Mouse (Mus musculus) liver, embryonic 14.5 days (tissue): ENCODE data around the gene Fastkd5. TPM values are rescaled to one million over a fixed set of nuclear protein-coding genes. Genes with fewer than 3 reads are reported as not detected.
A peak's percentile ranks its signal among the peaks of the same experiment; 100 is the strongest.

Experiments used
- ATAC-seq: fragments of 200-750 bp; cut with Nextera tagmentation; 2 replicates; pipeline ENCODE4 v1.8.0; 2017; ENCODE audit warnings: moderate number of reproducible peaks, mild to moderate bottlenecking, moderate library complexity; ENCODE audit not compliant: insufficient read depth
- DNase-seq, 3 experiments: peaks; one replicate each; pipeline ENCODE4 v3.0.0-alpha.2; 2012 to 2013; ENCODE audit warnings: low read depth in 3 of 3, low spot score in 3 of 3
- H3K27ac ChIP-seq: fragments of 300-500 bp; sonication (generic); 2 replicates; pipeline ENCODE4 v1.5.1; 2014; ENCODE audit warnings: moderate library complexity, mild to moderate bottlenecking, control low read depth, inconsistent platforms
- H3K27me3 ChIP-seq: fragments of 300-500 bp; sonication (generic); 2 replicates; pipeline ENCODE4 v1.6.1; 2014; ENCODE audit warnings: mild to moderate bottlenecking, low read length, moderate library complexity; ENCODE audit not compliant: control insufficient read depth, insufficient read depth
- H3K36me3 ChIP-seq: fragments of 300-500 bp; sonication (generic); replicated peaks from 2 replicates; pipeline ENCODE4 v1.6.1; 2014; ENCODE audit warnings: low read depth; ENCODE audit not compliant: control insufficient read depth, insufficient read depth
- H3K4me1 ChIP-seq, 2 experiments: fragments of 200-500 bp in 1 of 2; fragments of 300-500 bp in 1 of 2; sonication (generic) in 1 of 2; replicated peaks; 2 replicates each; pipeline ENCODE4 v1.6.1; 2012 to 2014; ENCODE audit warnings: antibody characterized with exemption in 1 of 2, inconsistent platforms in 1 of 2, low read length in 1 of 2; ENCODE audit not compliant: control insufficient read depth in 2 of 2, insufficient read depth in 2 of 2
- H3K4me2 ChIP-seq: fragments of 300-500 bp; sonication (generic); 2 replicates; pipeline ENCODE4 v1.6.1; 2014; ENCODE audit warnings: low read depth, mild to moderate bottlenecking, control low read depth, moderate library complexity
- H3K4me3 ChIP-seq, 2 experiments: fragments of 200-500 bp in 1 of 2; fragments of 300-500 bp in 1 of 2; sonication (generic) in 1 of 2; 2 replicates each; pipeline ENCODE4 v1.5.1; 2012 to 2014; ENCODE audit warnings: low read depth in 2 of 2, low read length in 2 of 2, mild to moderate bottlenecking in 2 of 2, control low read depth in 1 of 2, inconsistent platforms in 1 of 2, moderate library complexity in 1 of 2; ENCODE audit not compliant: insufficient read depth in 1 of 2
- H3K9ac ChIP-seq: fragments of 300-500 bp; sonication (generic); replicated peaks from 2 replicates; pipeline ENCODE4 v1.6.1; 2014; ENCODE audit warnings: mild to moderate bottlenecking, control low read depth, moderate library complexity
- H3K9me3 ChIP-seq: fragments of 300-500 bp; sonication (generic); 2 replicates; pipeline ENCODE4 v1.6.1; 2016; ENCODE audit warnings: low read length, mixed read lengths; ENCODE audit not compliant: control insufficient read depth
- CTCF ChIP-seq: IDR thresholded peaks from 2 replicates; pipeline ENCODE4 v1.5.1; 2016; ENCODE audit warnings: antibody characterized with exemption, low read depth, control low read depth
- EP300 ChIP-seq: IDR thresholded peaks from 2 replicates; pipeline ENCODE4 v1.6.1; 2016; ENCODE audit warnings: antibody characterized with exemption, low read depth
- WGBS: fragments of 180-500 bp; shearing (Covaris S2); extraction: QIAGEN DNeasy Blood & Tissue Kit; methylation state at CpG from one replicate; pipeline ENCODE4 v1.1.7; 2014; ENCODE audit not compliant: insufficient replicate concordance; 5-methylcytosine and 5-hydroxymethylcytosine counted together
- polyA plus RNA-seq, 2 experiments: library from polyadenylated mRNA; depleted of rRNA in 1 of 2; stranded (reverse) in 1 of 2; unstranded in 1 of 2; fragments of >200 nt; fragmentation: Nextera tagmentation in 1 of 2; extraction: Ambion mirVana in 1 of 2; gene quantifications; 2 replicates each; pipeline versions ENCODE4 v1.2.1 to v1.2.3; 2012 to 2014

The Fastkd5 gene
- polyA plus RNA-seq, 2 experiments: 3.6 to 11.9 TPM

DNA sequence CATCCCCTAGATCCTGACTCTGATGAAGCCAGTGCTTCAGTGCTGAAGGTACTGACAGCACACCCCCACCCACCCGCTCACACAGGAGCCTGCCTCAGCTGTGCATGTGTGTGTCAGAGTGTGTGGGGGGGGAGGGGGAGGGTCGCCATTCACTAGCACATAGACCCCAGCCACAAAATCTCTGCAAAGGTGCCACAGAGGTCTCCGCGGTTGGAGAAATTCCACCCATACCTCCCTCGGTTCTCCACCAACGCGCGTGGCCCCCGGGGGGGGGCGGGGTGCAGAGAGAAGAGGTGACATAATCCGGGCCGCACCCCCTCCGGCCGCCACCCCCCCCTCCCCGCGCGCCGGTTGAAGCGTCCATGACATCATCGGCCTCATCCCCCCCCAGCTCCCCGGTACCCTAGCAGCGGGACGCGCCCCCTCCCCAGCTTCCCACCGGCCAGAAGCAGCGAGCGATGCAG lies 12.4 kb upstream of the Fastkd5 start:
- Histone ChIP-seq H3K4me2 (peak overlapping the region; percentile 86), H3K4me1 (peaks cover 3 to 5% of the 10 kb centered on the region in 2 experiments), H3K27ac (no peak overlapping the region), H3K36me3 (no peaks in the 10 kb centered on the region), H3K4me3 (peak overlapping the region; percentile 60 to 64), H3K9ac (peak overlapping the region; percentile 66), H3K27me3 (peaks cover 11% of the 10 kb centered on the region), H3K9me3 (no peaks in the 10 kb centered on the region)
- DNase-seq: no peak
- peak; percentile 34 for ATAC-seq
- WGBS: 1% methylated on average over 25 of the region's 27 CpGs
- TF ChIP-seq EP300 (no peak), CTCF (no peak)

DNA sequence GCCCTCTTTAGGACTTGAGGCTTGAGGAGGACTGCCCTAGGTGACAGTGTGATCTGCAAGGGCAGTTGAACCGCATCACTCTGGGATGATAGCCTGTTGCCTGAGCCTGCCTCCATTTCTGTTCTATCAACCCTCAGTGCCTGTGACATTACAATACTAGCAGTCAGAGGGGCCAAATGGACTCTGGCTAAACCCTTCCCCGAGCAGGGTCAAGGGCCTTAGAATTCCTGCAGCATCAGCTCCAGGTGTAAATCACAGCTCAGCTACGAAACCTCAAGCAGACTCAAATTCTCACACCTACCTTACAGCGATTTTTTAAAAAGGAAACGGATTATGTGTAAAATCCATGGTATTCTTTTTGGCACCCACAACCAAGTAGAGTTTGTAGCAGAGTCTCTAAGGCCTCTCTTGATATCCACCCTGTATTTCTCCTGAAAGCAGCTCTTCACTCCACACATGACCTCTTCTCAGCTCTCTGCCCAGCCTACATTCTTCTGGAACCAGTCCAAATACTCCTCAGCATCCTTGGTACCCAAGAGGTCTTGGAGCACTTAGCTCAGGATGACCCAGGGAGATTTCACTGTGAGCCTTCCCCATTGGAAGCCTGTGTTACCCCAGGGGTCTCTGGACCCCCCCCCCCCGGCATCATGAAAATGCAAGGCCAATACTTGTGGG lies 11.7 kb upstream of the Fastkd5 start:
- H3K9ac ChIP-seq: no peak overlapping the region
- no peak overlapping the region for H3K4me3 ChIP-seq
- H3K9me3 ChIP-seq: no peaks in the 10 kb centered on the region
- H3K27me3 ChIP-seq: peaks cover 18% of the 10 kb centered on the region
- H3K27ac ChIP-seq: no peak overlapping the region
- H3K36me3 ChIP-seq: no peaks in the 10 kb centered on the region
- no peak for DNase-seq
- WGBS: 54% methylated on average over 6 of the region's 6 CpGs
- ATAC-seq: no peak
- peaks cover 3 to 5% of the 10 kb centered on the region in 2 experiments for H3K4me1 ChIP-seq
- no peak for TF ChIP-seq CTCF
- TF ChIP-seq EP300: no peak
- peak overlapping the region; percentile 86 for H3K4me2 ChIP-seq

DNA sequence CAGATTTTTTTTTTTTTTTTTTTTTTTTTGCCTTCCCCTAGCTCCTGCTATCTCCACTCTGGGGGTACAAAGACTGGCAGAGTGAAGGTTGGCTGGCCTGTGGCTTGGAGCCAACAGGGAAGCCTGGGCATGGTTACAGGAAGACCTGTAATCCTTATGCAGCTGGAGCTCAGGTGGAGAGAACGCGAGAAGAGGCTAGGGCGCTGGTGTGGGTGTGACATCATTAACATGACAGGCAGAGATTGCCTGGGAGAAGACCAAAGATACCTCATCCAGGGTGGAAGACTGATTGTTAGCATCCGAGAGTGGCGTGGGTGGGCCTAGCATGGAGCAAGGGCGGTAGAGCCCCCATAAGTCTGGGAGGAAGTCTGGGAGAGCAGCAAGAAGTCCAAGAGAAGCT lies 9.4 kb upstream of the Fastkd5 start:
- Histone ChIP-seq H3K27me3 (peaks cover 41% of the 10 kb centered on the region), H3K9ac (no peak overlapping the region), H3K36me3 (no peaks in the 10 kb centered on the region), H3K4me3 (no peak overlapping the region), H3K4me1 (peaks cover 3 to 5% of the 10 kb centered on the region in 2 experiments), H3K4me2 (no peak overlapping the region), H3K9me3 (no peaks in the 10 kb centered on the region), H3K27ac (no peak overlapping the region)
- DNase-seq (no peak), ATAC-seq (no peak)
- 74% methylated on average over 6 of the region's 6 CpGs for WGBS
- TF ChIP-seq CTCF (no peak), EP300 (no peak)

DNA sequence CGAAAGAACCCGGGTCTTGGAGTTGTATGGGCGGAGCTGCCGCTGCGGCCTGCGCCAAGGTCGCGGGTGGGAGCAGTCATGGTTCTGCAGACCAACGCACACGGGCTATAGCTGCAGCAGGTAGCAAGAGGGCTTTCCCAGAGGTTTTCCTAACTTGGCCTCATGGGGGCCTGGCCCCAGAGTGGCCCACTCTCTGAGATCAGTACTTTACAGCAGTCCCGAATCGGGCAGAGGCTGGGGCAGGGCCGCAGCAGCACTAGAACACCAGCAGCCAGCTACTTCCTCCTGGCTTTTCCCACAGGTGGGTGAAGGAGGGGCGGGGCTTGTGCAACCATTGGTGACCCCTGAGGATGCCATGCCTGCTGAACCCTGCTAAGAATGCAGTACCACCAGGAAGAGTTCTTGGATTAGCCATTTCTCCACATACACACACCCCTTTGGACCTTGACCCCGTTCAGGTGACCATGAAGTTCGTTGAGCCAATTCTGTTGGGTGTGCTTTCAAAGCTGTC lies 8.3 kb upstream of the Fastkd5 start:
- WGBS: 33% methylated on average over 16 of the region's 16 CpGs
- H3K36me3 ChIP-seq: no peaks in the 10 kb centered on the region
- DNase-seq (no peak), ATAC-seq (no peak)
- peak overlapping the region; percentile 16 for H3K4me2 ChIP-seq
- peaks cover 49% of the 10 kb centered on the region for H3K27me3 ChIP-seq
- TF ChIP-seq EP300 (no peak), CTCF (no peak)
- no peak overlapping the region for H3K27ac ChIP-seq
- no peak overlapping the region for H3K4me3 ChIP-seq
- peaks cover 3 to 5% of the 10 kb centered on the region in 2 experiments for H3K4me1 ChIP-seq
- no peak overlapping the region for H3K9ac ChIP-seq
- no peaks in the 10 kb centered on the region for H3K9me3 ChIP-seq

DNA sequence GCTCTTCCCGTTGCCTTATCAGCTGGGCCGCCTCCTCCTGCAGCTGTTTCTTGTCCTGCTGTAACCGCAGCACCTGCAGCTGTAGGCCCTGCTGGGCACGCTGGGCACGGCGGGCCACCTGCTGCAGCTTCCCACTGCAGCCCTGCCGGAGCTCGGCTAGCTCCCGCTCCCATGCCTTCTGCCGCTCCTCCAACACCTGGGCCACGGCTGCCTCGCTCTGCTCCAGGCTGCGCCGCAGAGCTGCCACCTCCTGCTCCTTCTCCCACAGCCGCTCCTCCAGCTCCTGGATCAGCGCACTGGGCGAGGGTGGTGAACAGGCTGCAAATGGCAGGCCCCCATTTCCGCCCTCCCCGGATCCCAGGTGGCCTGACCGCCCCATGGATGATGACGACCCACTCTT lies 6.0 kb upstream of the Fastkd5 start:
- Histone ChIP-seq H3K9me3 (no peaks in the 10 kb centered on the region), H3K36me3 (no peaks in the 10 kb centered on the region), H3K4me3 (no peak overlapping the region; a peak in 1 of 4 replicates), H3K9ac (no peak overlapping the region), H3K27ac (no peak overlapping the region), H3K4me2 (peak overlapping the region; percentile 50), H3K4me1 (no peaks in the 10 kb centered on the region; a peak in 2 of 4 replicates), H3K27me3 (peaks cover 56% of the 10 kb centered on the region)
- ATAC-seq (peak; percentile 60), DNase-seq (no peak)
- WGBS: 11% methylated on average over 21 of the region's 21 CpGs
- TF ChIP-seq CTCF (no peak), EP300 (peak; percentile 40)
